Mouse (Mus musculus): ENCODE results near the gene Spaca4.
A peak's percentile ranks its signal among the peaks of the same experiment; 100 is the strongest.

Gene Spaca4

DNA sequence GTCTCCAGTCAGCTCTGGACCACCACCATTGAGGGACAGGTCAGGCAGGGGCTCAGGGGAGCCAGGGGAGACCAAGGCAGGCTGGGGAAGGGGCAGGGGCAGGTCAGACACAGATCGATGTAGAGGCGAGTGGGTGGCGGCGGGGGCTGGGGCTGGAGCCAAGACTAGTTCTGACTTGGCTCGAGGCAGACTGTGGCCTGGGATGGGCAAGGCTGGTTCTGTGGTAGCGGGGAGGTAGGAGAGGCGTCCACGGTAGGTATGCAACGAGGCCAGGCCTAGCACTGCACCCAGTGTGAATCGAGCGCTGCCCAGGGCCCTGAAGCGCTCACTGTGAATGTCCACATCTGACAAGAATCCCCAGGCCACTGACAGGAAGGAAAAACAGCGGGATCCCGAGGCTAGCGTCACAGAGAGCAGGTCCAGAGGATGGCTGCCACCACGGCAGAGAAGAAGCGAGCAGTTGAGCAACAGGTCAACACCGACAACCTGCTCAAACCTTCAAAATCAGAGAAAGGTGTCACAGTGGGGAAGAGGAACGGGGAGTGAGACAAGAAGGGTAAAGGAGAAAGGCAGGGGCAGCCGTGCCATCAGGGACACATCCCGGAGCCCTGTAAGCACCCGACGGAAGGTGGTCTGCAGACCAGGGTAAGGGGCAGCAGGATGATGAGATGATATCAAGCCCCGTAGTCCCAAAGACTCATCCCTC is 14.1 kb downstream of the Spaca4 start:
- DNase-seq: no peak

DNA sequence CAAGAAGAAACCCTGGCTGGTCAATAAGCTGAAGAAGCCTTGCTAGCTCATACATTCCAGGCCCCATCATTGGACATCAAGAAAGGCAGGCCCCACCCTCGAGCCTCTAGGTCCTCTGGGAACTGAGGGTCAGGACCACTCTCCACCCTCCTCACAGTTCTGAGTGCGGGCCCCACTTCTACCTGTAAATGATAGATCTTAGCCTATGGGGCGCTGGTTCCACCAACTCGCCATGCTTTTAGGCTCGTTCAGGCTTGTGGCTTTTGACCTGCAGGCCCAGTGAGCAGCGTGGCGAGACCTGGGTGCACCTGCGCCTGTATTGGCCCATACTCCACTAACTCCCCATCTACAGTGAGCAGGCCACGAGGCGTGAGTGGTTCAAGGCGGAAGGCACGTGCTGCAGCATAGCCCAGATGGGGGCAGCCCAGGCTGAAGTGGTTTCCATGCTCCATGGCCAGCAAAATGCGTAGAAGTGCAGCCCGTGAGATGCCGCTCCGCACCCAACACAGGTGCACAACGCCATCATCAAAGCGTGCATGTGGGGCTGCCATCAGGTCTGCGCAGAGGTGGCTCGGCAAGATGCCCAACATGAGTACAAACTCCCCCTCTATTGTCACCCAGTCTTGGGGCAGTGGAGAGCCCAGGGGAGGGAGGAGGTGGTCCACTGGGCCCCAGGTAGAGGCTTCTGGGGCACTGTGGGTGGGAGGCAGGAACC is 15.0 kb downstream of the Spaca4 start:
- no peak for DNase-seq

DNA sequence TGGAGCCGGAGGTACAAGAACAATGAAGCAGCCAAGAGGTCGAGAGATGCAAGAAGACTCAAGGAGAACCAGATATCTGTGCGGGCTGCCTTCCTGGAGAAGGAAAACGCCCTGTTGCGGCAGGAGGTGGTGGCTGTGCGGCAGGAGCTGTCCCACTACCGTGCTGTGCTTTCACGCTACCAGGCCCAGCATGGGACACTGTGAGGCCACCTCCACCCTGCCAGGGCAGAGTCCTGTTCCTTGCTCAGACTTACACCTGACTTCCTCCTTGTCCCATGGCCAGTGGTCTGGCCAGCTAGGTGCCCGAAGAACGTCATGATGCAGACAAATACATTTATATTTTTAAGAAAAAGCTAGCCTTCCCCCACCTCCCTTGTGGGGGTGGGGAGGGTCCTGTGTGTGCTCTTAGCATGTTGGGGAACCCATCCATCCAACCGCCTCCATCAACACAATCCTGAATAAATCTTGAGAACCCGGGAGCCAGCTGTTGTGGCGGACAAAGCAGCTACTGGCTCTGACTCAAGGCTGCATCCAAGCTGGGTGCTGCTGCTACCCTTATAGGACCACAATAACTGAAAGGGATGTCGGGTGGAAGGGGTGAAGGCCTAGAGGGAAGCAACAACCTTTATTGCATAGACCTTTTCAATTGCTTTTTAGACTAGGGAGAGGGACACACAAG is 15.8 kb downstream of the Spaca4 start:
- DNase-seq: no peak

DNA sequence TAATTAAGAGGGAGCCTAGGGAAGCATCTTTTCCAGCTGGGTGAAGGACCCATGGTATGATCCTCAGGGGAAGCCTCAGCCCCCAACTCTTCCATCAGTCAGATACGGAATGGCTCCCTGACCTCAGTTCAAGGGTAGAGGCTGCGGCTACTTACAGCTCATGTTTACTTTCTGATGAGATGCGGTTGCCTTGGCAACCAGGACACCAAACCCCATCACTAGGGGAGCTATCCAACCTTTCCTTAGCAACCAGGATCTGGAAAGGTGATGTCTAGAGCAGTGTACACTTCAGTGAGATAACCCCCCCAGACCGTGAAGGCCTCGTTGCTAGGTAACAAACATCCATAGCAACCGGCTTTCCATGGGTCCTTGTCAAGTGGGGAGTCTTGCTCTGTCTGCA is 16.6 kb downstream of the Spaca4 start:
- DNase-seq: no peak

DNA sequence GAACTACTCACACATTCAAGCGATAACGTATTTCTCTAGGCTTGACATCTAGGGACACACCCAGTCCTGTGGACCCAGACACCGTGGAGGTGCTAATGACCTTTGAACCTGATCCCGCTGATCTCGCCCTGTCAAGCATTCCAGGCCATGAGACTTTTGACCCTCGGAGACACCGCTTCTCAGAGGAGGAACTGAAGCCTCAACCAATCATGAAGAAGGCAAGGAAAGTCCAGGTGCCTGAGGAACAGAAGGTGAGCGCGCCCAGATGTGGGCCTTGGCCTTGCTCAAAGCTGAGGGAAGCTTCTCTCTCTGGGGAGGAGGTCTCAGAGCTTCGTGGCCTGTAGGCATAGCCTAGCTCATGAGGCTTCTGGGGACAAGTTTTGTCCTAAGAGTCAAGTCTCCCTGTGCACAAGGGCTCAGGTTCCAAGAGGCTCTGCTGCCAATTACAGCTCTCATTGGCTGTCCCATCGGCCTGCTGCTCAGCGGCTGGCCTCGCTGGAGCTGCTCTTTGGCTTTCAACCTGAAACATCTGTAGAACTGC is 17.3 kb downstream of the Spaca4 start:
- DNase-seq: peak; percentile 81

DNA sequence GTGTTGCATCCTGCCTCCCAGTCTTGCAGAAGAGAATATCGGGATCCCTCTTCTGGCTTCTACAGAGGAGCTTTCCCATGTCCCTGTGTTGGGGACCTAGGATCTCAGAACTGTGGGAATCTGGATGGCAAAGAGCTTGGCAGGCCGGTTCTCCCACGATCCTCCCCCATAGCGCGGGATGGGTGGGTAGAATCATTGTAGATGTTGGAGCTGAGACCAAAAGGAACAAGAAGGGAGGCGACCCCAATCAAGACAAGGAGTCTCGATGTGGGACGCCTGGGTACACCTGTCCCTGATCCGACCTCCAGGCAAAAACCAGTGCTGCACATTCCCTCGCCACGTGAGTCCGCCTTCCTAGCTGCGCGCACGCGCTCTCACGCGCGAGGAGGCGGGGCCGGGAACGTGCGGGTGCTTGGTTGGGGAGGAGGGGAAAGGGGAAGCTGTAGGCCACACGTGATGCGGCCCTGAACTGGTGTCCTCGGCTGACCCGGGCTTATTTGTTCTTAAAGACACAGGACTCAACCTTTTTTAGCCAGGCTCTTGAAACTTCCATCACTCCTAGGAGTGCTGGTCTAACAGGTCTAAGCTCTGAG is 18.1 kb downstream of the Spaca4 start:
- DNase-seq: peak; percentile 98

DNA sequence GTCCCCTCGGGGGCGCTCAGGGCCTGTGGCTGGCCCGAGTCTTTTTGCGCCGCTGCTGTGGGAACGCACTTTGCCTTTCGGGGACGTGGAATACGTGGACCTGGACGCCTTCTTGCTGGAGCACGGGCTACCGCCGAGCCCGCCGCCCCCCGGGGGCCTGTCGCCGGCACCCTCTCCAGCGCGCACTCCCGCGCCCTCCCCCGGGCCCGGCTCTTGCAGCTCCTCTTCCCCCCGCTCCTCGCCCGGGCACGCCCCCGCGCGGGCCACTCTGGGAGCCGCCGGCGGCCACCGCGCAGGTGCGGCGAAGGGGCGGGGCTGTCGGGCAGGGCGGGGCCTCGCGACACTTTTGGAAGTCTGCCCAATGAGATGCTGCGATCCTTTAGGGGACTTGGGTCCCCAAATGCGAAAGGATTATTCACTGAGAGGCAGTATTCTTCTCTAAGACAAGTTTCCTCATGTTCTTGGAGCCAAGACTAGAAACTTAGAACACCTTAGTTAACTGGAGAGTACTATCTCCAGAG is 18.8 kb downstream of the Spaca4 start:
- DNase-seq: peak; percentile 93

DNA sequence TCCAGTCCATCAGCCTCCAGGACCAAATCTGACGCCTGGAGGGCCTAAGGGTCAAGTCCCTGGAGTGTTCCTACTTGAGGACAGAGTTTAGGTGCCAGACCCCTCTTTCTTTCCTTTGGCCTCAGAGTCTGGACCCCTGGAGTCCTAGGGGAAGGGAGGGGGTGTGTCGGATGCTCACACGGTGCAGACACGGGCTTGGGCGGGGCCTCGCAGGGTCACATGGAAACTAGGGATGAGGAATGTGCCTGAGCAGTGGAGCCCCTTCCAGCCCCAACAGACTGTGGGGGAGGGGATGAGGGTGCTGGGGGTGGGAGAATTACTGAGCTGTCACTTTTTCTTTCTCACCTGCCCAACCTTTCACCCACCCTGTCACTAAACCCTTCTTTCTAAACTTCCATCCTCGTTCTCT is 19.7 kb downstream of the Spaca4 start:
- DNase-seq: peak; percentile 87

DNA sequence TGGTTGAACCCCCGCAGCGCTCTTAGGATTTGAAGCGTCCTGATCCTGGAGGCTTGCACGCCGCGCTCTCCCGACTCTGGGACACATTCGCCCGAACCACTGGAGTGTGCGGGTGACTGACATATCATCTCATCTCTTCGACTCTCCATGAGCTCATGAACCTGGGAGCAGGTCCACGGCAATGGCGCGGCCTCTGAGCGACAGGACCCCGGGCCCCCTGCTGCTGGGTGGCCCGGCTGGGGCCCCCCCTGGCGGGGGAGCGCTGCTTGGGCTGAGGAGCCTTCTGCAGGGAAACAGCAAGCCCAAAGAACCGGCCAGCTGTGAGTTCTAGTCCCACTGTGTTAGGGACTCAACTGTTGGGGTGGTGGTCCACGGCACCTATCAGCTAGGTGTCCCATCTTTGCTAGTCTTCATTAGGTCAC is 20.2 kb downstream of the Spaca4 start:
- DNase-seq: no peak

DNA sequence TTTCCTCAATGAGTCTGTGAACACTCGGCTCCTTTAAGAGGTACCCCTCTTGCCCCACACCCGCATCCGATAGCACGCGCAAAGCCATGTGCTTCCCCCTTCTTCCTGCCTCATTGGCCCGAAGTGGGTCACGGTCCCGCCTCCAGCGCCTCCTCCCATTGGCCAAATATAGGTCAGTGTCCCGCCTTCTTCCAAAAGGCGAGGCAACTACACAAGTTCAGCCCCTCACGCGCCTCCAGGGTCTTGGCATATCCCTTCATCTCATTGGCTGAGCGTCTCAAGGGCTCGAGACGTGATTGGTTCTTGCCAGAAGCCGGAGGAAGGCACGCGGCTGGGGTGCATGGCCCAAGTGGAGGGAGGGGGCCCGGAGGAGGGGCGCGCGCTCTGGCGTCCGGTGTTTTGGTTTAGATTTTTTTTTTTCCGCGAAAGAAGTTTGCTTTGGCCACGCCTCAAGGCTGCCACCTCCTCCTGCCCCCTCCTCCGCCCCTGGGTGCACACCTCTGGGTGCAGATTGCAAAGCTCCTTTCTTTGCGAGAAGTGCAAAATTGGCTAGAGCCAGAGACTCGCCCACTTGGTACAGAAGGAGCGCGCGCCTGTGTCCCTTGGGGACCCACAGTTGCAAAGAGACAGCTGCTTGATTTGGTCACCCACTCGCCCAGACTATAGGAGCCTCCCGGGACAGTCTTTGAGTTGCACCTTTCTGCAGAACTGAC is 20.7 kb downstream of the Spaca4 start, which contains the start of gene Dbp:
TSS of gene Dbp (plus strand) at position 359 of the 713 bp plus-strand sequence.
- DNase-seq: peak; percentile 100

DNA sequence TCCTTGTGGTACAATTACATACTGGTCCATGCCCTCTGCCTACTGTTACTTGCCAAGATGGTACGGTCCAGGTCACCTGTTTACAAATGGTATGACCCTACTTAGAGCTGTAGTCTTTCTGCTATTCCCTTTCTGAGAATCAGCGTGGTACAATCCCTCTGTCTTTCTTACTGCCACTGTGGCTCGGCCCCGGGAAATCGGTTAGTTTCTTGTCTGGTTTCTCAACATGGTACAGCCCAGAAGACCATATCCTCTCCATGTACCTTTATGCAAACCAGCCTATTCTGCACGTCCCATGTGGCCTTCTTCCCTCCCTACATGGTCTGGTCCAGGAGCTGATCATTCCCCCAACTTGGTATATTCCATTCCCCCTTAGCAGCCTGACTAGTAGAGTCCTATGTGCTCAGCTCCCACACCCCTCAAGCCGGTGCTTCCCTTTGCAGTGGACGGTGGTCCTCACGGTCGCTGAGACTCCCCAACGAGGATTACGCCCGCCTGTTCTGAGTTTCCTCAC is 21.5 kb downstream of the Spaca4 start:
- peak; percentile 78 for DNase-seq

DNA sequence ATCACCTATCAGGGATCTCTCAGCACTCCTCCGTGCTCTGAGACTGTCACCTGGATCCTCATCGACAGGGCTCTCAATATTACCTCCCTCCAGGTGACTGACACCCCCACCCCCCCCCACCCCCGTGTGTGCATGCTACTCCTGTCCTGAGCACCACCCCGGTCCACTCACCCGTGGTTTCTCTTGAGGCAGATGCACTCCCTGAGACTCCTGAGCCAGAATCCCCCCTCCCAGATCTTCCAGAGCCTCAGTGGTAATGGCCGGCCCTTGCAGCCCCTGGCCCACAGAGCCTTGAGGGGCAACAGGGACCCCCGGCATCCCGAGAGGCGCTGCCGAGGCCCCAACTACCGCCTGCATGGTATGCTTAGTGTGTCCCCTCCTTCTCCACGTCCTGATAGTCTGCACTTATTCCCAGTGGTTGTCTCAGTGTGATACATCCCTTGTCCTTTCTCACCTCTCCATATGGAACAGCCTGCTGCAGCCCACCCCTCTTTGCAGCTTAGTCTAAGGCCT is 22.0 kb downstream of the Spaca4 start:
- no peak for DNase-seq

DNA sequence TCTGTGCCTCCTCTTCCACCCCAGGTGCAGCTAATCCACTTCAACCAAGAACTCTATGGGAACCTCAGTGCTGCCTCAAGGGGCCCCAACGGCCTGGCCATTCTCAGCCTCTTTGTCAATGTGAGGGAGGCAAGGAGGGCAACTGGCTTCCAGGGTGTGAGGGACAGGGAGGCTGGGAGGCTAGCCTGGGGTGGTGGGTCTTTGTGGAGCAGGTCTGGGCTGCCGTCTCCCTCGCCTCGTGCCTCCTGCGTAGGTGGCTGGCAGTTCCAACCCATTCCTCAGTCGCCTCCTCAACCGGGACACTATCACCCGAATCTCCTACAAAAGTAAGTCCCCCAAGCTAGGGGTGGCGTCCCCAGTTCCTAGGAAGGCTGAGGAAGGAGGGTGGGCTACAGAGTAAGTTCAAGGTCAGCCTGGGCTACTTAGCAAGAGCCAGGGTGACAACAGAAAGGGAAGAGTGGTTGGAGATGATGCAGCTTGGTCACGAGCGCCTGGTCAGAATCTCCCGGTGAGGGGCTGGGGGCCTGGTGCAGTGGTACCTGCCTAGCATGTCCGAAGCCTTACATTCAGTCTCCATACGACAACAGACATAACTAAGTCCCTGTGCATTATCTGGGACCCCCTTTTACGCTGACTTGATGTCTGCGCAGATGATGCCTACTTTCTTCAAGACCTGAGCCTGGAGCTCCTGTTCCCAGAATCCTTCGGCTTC is 22.6 kb downstream of the Spaca4 start:
- DNase-seq: no peak

DNA sequence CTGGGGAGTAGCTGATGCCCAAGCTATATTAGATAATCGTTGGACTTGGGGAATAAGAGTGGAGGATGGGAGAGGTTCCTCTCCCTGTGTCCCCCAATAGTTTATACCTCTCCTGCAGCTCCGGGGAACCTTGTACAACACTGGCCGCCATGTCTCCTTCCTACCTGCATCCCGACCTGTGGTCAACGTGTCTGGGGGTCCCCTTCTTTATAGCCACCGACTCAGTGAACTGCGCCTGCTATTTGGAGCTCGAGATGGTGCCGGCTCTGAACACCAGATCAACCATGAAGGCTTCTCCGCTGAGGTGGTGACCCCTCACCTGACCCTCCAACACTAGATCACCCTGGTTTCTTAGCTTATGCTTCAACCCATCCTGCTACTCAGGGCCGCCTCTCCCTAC is 23.3 kb downstream of the Spaca4 start:
- DNase-seq: no peak

DNA sequence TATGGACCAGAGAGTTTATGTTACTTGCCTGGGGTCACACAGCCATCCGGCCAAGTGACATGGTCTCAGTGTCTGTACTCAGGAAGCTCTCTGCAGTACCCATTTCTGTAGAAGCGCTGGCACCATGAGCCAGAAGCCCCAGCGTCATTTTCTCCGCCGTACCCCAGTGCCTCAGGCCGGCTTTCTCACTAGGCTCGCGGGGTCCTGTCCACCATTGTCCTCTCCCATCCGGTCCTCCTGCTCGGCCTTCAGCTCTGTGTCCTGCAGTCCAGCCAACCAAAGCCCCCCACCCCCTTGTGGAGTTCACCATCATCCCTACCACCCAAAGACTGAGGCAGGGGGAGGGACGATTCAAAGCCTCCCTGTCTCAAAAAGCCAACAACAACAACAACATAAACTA is 24.0 kb downstream of the Spaca4 start:
- DNase-seq: no peak

DNA sequence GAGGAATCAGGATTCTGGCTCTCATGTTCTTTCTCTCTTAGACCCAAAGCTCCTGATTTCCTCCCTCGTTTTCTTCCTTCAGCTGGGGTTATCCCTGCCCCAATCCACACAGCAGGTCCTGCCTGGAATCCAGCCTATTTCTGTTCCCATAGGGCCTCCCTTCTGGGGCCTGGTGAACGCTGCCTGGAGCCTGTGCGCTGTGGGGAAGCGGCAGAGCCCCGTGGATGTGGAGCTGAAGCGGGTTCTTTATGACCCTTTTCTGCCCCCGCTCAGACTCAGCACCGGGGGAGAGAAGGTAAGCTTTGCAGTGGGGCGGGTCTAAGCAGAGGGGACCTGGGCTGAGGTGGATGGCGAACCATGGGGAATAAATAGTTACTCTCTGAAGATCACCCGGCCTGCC is 24.5 kb downstream of the Spaca4 start:
- DNase-seq: no peak

DNA sequence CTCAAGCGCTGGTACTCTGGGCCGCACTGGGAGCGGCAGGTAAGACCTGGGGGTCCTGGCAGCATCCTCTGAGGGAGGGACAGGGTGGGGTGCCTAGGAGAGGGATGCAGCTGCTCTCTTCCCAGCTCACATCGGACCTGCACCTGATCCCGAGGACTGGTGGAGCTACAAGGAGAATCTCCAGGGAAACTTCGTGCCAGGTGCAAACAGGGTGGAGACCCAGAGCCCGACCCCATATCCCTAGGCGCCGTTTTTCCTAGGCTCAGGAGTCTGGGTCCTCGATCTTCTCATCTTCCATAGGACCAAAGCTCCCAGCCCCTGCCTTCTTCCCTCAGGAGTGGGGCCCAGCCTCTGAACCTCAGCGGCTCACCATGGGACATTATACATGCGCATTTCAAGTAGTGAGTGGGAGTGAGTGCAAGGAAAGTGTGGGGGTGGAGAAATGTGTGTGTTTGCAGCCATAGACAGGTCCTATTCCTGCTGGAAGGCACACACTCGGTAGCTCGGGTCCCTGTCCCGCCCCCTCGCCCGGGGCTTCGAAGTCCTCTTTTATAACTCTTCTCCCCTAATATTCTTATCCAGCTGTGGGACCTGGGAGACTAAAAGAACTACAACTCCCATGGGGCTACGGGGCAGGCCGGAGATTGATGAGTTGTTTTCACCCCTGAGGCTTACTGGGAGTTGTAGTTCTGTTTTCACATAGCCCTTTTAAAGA is 25.2 kb downstream of the Spaca4 start:
- peak; percentile 89 for DNase-seq

DNA sequence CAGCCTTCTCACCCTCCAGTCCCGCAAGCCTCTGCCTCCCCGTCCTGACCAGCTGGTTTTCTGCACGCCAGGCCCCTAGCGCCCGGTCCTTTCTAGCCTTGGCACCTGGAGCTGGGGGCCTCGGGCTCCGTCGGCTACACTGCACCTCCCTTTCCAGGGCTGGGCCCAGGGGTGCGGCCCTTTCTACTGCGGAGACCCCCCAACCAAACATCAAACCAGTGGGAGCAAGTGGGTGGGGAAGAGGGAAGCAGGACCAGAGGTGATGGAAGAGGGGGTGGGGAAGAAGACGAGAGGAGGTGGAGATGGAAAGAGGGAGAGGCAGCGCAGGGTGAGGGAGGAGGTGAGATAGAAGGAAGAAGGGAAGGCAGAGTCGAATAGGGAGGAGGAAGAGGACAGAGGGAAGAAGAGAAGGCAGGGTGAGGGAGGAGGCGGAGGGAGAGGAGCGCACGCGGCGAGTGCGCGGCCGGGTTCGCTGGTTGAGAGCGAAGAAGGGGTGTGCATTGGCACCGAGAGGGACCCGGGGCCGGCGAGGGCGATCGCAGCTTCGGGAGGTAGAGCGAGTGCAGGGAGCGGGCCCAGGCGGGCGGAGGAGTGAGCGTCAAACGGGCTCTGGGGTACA is 26.0 kb downstream of the Spaca4 start, which contains the start of gene Car11:
TSS of gene Car11 (plus strand) at position 321 of the 619 bp plus-strand sequence.
- no peak for DNase-seq

DNA sequence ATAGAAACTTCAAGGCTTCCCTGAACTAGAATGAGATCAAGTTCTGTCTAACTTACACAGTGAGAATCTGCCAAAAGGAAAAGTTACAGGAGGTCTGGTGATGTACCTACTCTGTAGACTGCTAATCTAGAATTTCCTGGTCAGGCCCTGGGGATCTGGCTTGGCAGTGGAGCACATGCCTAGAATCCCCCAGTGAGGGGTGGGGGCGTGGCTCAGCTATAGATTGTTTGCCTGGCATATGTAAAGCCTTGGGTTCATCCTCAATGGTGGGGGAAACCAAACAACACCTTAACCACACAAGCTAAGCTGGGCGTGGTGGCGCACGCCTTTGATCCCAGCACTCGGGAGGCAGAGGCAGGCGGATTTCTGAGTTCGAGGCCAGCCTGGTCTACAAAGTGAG is 27.7 kb downstream of the Spaca4 start:
- DNase-seq: no peak

DNA sequence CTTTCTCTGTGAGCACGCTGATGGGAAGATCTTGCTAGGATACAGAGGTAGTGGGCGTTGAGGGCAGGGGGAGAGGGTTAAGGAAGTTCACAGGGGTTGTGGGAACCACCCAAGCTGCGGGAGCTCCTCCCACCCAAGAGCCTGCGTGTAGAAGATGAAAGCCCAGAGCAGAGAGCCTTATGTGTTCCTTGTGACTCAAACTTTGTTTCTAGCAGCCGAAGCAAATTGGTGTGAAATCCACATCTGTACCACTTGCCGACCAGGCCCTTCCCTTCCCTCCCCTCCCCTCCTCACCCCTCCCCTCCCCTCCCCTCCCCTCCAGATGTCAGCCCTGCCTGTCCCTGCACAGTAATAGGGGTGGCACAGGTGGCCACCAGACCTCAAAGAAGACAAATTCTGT is 30.5 kb downstream of the Spaca4 start:
- no peak for DNase-seq

Data from kidney, postnatal 14 days (tissue).